ENCODE assay signal across 15 mouse cellular contexts in the genomic region with DNA sequence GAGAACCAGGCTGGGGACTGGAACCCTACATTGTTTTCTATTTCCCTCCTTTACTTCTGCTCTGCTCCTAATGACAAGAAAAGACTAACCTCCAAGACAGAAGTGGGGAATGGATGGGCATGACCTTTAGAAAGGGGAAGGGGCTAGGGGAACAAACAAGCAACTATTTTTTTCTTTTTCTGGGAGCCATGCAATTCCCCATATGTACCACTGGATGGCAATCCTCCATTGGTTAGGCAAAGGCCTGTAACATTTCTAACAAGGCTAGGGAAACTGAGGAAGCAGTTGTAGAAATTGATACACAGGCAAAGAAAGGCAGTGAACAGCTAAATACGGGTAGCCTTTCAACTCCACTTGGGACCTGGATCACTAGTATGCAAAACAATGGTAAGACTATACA.
A peak's percentile ranks its signal among the peaks of the same experiment; 100 is the strongest.
DNase-seq lines count a peak whose midpoint lies in the region; ATAC-seq and TF ChIP-seq lines count a peak whose summit lies in the region.
"Had no signal": no experiment of that assay in that cellular context is flagged by ENCODE, and none has a peak within 500 bp of the region (broad histone marks: within the 10 kb centered on the region; RNA-seq: fewer than 3 reads in every experiment).

No protein-coding gene starts in this region.

- H3K36me3 ChIP-seq in hindbrain, embryonic 11.5 days (ENCODE audit: control insufficient read depth, insufficient read depth, low read length) = no peaks in the 10 kb centered on the region
- no peaks in the 10 kb centered on the region for H3K36me3 ChIP-seq in hindbrain, embryonic 13.5 days
- no peaks in the 10 kb centered on the region for H3K36me3 ChIP-seq in lung, embryonic 14.5 days (ENCODE audit: insufficient read depth)
- no peaks in the 10 kb centered on the region for H3K36me3 ChIP-seq in ES-E14 (ENCODE audit: control insufficient read depth, insufficient read depth, low read length, poor library complexity, severe bottlenecking)
- H3K36me3 ChIP-seq: heart, embryonic 10.5 days; neural tube, embryonic 13.5 days had no signal

- 68% methylated on average over 1 of the region's 1 CpGs for WGBS in hindbrain, embryonic 11.5 days
- WGBS in hindbrain, embryonic 13.5 days = 58% methylated on average over 1 of the region's 1 CpGs
- 39% methylated on average over 1 of the region's 1 CpGs for WGBS in lung, embryonic 14.5 days

- H3K4me3 ChIP-seq in hindbrain, embryonic 11.5 days (ENCODE audit: low read depth, low read length) = no peak overlapping the region
- no peak overlapping the region for H3K4me3 ChIP-seq in hindbrain, embryonic 13.5 days
- no peak overlapping the region for H3K4me3 ChIP-seq in lung, embryonic 14.5 days (ENCODE audit: low read depth, low read length)
- no peak overlapping the region for H3K4me3 ChIP-seq in ES-E14 (ENCODE audit: insufficient read depth in 1 of 2, low read depth in 1 of 2, low read length in 2 of 2, poor library complexity in 1 of 2, severe bottlenecking in 1 of 2)
- H3K4me3 ChIP-seq: erythroblast, embryonic 14.5 days; heart, embryonic 10.5 days; neural tube, embryonic 13.5 days had no signal

- no peaks in the 10 kb centered on the region for H3K4me1 ChIP-seq in hindbrain, embryonic 11.5 days (replicated peaks; ENCODE audit: control insufficient read depth, insufficient read depth, low read length)
- no peaks in the 10 kb centered on the region for H3K4me1 ChIP-seq in hindbrain, embryonic 13.5 days (replicated peaks)
- H3K4me1 ChIP-seq in lung, embryonic 14.5 days (ENCODE audit: insufficient read depth) = no peaks in the 10 kb centered on the region
- no peaks in the 10 kb centered on the region for H3K4me1 ChIP-seq in ES-E14 (ENCODE audit: control insufficient read depth in 2 of 2, insufficient read depth in 2 of 2, low read length in 2 of 2, poor library complexity in 1 of 2)
- H3K4me1 ChIP-seq: heart, embryonic 10.5 days; neural tube, embryonic 13.5 days had no signal

- ATAC-seq in hindbrain, embryonic 11.5 days (ENCODE audit: low FRiP score) = no peak
- ATAC-seq in hindbrain, embryonic 13.5 days (ENCODE audit: low FRiP score) = no peak
- ATAC-seq in lung, embryonic 14.5 days (ENCODE audit: insufficient read depth) = no peak
- ATAC-seq: CD4-positive, CD25-positive, alpha-beta regulatory T cell, adult 4 months had no signal

- H3K9me3 ChIP-seq in hindbrain, embryonic 11.5 days (ENCODE audit: control insufficient read depth, low read length) = no peaks in the 10 kb centered on the region
- no peaks in the 10 kb centered on the region for H3K9me3 ChIP-seq in hindbrain, embryonic 13.5 days
- no peaks in the 10 kb centered on the region for H3K9me3 ChIP-seq in lung, embryonic 14.5 days (ENCODE audit: low read depth, low read length)
- no peaks in the 10 kb centered on the region for H3K9me3 ChIP-seq in ES-E14 (ENCODE audit: control insufficient read depth, insufficient read depth, low read depth, low read length)
- H3K9me3 ChIP-seq: heart, embryonic 10.5 days; neural tube, embryonic 13.5 days had no signal

- H3K9ac ChIP-seq in hindbrain, embryonic 11.5 days (ENCODE audit: low read depth, low read length) = no peak overlapping the region
- no peak overlapping the region for H3K9ac ChIP-seq in hindbrain, embryonic 13.5 days
- no peak overlapping the region for H3K9ac ChIP-seq in lung, embryonic 14.5 days
- H3K9ac ChIP-seq in ES-E14 (ENCODE audit: insufficient read depth, low read depth, low read length, poor library complexity, severe bottlenecking) = no peak overlapping the region
- H3K9ac ChIP-seq: neural tube, embryonic 13.5 days had no signal

- H3K27ac ChIP-seq in hindbrain, embryonic 11.5 days (ENCODE audit: low read depth, low read length) = no peak overlapping the region
- no peak overlapping the region for H3K27ac ChIP-seq in hindbrain, embryonic 13.5 days
- no peak overlapping the region for H3K27ac ChIP-seq in lung, embryonic 14.5 days (ENCODE audit: low read depth)
- H3K27ac ChIP-seq in ES-E14 (ENCODE audit: insufficient read depth, low read depth, low read length, poor library complexity, severe bottlenecking) = no peak overlapping the region
- H3K27ac ChIP-seq: heart, embryonic 10.5 days; neural tube, embryonic 13.5 days had no signal

- no peaks in the 10 kb centered on the region for H3K27me3 ChIP-seq in hindbrain, embryonic 11.5 days (ENCODE audit: control insufficient read depth, insufficient read depth, low read length)
- H3K27me3 ChIP-seq in hindbrain, embryonic 13.5 days = 0 out of 2 replicates have a peak, but pooled peaks cover 2% of the 10 kb centered on the region
- no peaks in the 10 kb centered on the region for H3K27me3 ChIP-seq in lung, embryonic 14.5 days (ENCODE audit: insufficient read depth, low read length)
- H3K27me3 ChIP-seq: neural tube, embryonic 13.5 days had no signal

- TF ChIP-seq CTCF in lung, embryonic 14.5 days (IDR thresholded peaks at IDR 0.05; ENCODE audit: low read depth) = peak; percentile 61

- peak; percentile 1 for DNase-seq in hindbrain, embryonic 11.5 days (ENCODE audit: low spot score)
- DNase-seq in lung, embryonic 14.5 days = no peak
- DNase-seq in lung, postnatal 10 days = no peak
- no peak for DNase-seq in ES-E14 (ENCODE audit: low read depth, low spot score)
- peak; percentile 1 for DNase-seq in R1 (ENCODE audit: low read depth, low spot score)
- no peak for DNase-seq in frontal cortex, postnatal 36 days (ENCODE audit: low spot score in 2 of 2)
- DNase-seq in thymus, postnatal 36 days = no peak
- DNase-seq: gastrocnemius, postnatal 14 days; kidney, adult 9 months; kidney, postnatal 4 days had no signal

- no peak overlapping the region for H3K4me2 ChIP-seq in hindbrain, embryonic 11.5 days (replicated peaks; ENCODE audit: low read depth, low read length)
- no peak overlapping the region for H3K4me2 ChIP-seq in hindbrain, embryonic 13.5 days
- H3K4me2 ChIP-seq in lung, embryonic 14.5 days = no peak overlapping the region
- H3K4me2 ChIP-seq: neural tube, embryonic 13.5 days had no signal

- in situ Hi-C loops in ES-E14 (cut with MboI; ENCODE audit: low sequenced_read_pairs in 2 of 2, unreplicated experiment in 2 of 2) = no loop called here

TF ChIP-seq in ES-E14, 5 proteins besides CTCF, POLR2A, EP300 and RAD21:
- TF ChIP-seq ZNF384 (IDR thresholded peaks at IDR 0.05; ENCODE audit: low read depth, low read length) = 0 out of 2 replicates have a peak, but pooled peaks have one; percentile 54
- TF ChIP-seq MAFK (IDR thresholded peaks at IDR 0.05; ENCODE audit: insufficient read depth, low read depth, low read length) = no peak

Comparison
In these comparisons a context has a peak if more than half of its experiments do, and no peak if none do; other contexts are left out.
1. DNase-seq: peak in hindbrain, embryonic 11.5 days (single experiment) and R1 (single experiment); none in lung, embryonic 14.5 days (single experiment), lung, postnatal 10 days (single experiment), ES-E14 (single experiment), frontal cortex, postnatal 36 days (0 of 2) and thymus, postnatal 36 days (0 of 2).